Mouse (Mus musculus): ENCODE measurements around the gene Frrs1.

DNA sequence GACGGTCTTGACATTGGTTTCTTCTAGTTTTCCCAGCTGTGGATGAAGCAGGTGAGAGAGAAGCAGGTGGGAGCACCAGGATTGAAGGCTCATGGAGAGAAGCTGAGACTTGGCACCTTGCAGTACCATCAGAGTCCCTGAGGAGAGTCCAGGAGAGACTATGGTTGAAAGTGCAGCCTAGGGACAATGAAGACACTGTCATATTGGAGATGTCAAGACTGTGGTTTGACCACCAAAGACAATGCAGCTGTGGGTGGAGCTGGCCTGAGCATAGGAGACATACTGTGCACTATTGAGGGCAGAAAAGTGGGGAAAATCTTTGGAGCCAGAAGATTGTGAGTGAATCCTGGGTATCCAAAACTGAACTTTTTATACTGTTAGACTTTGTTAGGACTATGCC, 8.9 kb upstream of the Frrs1 start:
- TF ChIP-seq POLR2A (IDR thresholded peaks at IDR 0.05; ENCODE audit: control insufficient read depth, low read depth, low read length) (no peak), CTCF (IDR thresholded peaks at IDR 0.05; ENCODE audit: control insufficient read depth, insufficient read depth, insufficient replicate concordance, low read depth, low read length) (no peak)

Data from testis, adult 2 months (tissue).